Mouse (Mus musculus) gastrocnemius, postnatal 25 days (tissue): ENCODE results near the gene Carmil2. TPM values are rescaled to one million over a fixed set of nuclear protein-coding genes. Genes with fewer than 3 reads are reported as not detected.
A peak's percentile ranks its signal among the peaks of the same experiment; 100 is the strongest.

Experiments used
- DNase-seq: peaks from one replicate; pipeline ENCODE4 v3.0.0; 2022
- total RNA-seq, 2 experiments: library from RNA; stranded (reverse); gene quantifications; 1 replicate in 1 of 2; 2 replicates in 1 of 2; pipeline ENCODE4 v1.2.3; 2021

Gene Carmil2
- total RNA-seq, 2 experiments from 2014 or later = 0.11 TPM; not detected in 1

GRCm38 (mm10) chr8:105697196-105697780 lies 11.2 kb downstream of the Carmil2 start:
- no peak for DNase-seq

DNA sequence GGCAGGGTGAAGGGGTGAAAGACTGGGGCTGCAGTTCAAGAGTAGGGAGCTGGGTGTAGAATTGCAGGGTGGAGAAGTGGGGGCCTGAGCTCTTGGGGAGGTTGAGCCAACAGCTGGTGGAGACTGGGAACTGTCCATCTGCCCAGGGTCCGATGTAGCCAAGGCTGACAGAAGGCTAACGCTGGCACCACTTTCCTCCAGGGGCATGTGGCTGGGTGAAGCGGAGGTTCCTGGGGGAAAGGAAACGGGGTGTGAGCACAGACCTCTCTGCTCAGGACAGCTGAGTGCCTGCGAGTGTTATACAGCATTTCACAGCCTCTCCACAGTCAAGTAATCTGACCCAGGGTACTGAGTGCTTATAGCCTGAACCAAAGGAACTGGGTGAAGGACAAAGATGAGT lies 12.7 kb downstream of the Carmil2 start:
- no peak for DNase-seq

GRCm38 (mm10) chr8:105699488-105700215 lies 13.6 kb downstream of the Carmil2 start:
- DNase-seq = no peak

- DNase-seq = no peak
Observed at GRCm38 (mm10) chr8:105700566-105700965, 14.5 kb downstream of the Carmil2 start.

- peak; percentile 91 for DNase-seq
Observed at GRCm38 (mm10) chr8:105700966-105701824, 15.1 kb downstream of the Carmil2 start, which contains the start of the genes Acd and Pard6a. Gene Acd (minus strand): TSS chr8:105701102. Gene Pard6a (plus strand): TSS chr8:105701148.

GRCm38 (mm10) chr8:105702001-105702401 lies 15.9 kb downstream of the Carmil2 start:
- DNase-seq = no peak

GRCm38 (mm10) chr8:105702731-105703415 lies 16.8 kb downstream of the Carmil2 start:
- no peak for DNase-seq

DNA sequence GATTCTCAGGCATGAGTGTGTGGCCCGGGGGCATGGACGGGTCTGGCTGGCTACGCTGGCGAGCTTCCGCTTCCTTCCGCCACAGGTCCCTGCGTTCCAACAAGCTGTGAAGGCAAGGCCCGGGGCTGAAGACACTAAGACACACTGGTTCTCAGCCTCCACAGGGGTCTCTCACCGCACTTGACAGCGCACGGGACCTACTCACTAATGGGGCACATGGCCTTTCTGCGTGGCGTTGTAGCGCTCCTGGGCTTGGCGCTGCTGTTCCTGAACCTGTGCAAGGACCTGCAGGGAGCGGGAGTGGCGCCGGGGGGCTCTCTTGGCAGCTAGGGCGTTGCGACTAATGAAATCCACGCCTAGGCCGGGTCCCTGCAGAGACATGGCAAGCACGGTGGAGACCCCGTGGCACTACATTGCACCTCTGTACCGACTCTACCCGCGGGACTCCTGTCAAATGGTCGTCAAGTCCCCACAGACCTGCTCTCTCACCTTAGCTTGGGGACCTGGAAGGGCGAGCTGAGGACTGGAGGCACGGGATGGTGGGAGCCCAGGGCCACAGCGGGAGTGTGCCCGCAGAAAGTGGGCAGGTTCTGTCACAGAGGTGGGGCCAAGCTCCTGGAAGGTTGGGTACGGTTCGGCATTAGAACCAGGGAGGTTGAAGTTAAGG lies 18.2 kb downstream of the Carmil2 start:
- DNase-seq = no peak

DNA sequence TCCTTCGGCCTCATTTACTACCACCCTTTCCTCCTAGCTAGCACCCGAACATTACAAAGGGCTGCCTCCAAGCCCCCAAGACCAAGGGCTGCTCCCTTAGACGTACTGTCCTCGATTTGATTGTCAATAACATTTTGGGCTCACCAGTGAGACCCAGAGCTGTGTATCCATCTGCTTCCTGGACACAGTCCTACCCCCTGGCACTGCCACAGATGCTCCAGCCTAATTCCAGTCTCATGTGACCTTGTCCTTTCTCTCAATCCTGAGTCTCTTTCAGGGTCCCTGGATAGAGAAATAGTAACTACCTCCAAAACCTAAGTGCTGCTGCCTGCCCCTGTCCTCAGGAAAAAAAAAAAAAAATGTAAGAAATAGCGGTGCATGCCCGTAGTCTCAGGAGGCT lies 18.9 kb downstream of the Carmil2 start:
- DNase-seq = no peak

DNA sequence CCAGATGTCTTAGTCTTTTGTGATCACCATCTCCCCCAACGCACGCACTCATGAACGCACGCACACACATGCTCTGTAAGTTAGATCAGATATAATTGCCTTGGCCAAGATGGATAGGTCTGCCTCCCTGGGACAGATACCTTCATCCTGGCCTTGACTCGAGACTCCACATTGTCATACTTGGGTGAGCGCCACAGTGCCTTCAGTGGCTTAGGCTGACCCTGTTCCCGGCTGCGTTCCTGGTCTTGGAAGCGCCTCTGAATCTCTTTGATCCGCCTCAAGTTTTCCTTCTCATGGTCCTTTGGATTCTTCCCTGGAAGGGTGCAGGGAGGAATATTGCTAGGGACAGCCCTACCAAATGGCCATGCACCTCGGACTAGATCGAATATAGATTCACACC lies 20.4 kb downstream of the Carmil2 start:
- DNase-seq = no peak

DNA sequence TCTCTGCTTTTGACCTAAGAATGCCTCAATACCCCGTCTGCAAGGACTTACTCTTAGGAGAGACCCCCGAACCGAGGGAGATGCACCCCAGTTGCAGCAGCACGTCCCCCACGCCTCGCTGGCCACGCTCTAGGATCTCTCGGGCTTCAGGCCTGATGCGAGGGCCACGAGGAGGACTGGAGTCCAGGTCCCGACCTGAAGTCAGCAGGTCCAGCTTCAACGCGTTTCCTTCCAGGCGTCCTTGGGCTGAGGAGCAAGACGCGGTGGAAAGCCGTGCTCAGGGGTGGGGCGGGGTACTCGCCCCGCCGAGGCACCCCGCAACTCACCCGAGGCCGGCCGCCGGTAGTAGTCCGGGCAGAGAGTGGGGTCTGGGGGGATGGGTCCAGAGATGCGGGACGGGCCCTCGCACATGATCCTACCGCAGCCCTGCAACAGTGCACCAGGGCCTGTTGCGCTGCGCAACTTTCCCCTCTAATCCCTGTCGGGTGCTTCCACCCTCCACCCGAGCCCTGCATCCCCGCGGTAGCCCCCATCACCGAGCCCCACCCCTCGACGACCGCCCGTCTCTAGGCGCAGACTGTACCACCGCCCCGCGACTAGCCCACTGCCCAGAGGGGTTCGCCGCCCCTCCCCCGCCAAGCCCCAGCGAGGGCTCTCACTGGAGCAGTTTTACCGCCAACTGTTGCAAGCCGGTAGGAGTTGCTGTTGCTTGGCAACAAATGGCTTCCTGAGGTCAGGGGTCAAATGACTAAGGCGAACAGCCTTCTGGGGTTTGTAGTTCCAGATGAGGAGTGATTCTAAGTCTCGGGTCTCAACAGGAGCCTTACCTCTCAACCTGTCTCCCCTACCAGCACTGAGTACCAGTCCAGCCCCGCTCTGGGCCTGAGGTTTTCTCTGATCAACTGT lies 21.7 kb downstream of the Carmil2 start, which contains the start of the genes 4933405L10Rik and Enkd1:
Gene 4933405L10Rik, plus strand, starts transcription at position 158 of the 906 bp plus-strand sequence.
Gene Enkd1, minus strand, starts transcription at position 713 of the 906 bp plus-strand sequence.
- DNase-seq = peak; percentile 75

DNA sequence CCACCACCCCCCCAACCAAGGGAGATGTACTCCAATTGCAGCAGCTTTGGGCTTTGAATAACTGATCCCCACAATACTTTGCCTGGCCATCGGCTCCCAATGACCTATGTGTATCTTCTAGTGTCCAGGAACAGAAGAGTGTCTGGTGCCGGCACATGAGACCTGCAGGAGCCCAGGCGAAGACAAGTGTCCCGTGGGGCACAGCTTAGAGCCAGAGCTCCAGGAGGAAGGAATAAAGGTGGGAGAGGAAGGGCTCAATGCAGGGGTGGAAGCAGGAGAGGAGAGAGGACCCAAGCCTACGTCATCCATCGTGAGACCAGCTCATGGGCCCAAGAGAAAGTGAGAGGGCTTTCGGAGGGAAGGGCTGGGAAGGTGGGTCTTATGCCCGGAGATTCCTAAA lies 22.6 kb downstream of the Carmil2 start:
- DNase-seq = no peak

- no peak for DNase-seq
Observed at GRCm38 (mm10) chr8:105709317-105709716, 23.2 kb downstream of the Carmil2 start.

- DNase-seq = no peak
Observed at GRCm38 (mm10) chr8:105712286-105712685, 26.2 kb downstream of the Carmil2 start.

GRCm38 (mm10) chr8:105714139-105714538 lies 28.1 kb downstream of the Carmil2 start:
- peak; percentile 59 for DNase-seq

- no peak for DNase-seq
Observed at GRCm38 (mm10) chr8:105715042-105715441, 29.0 kb downstream of the Carmil2 start.

DNA sequence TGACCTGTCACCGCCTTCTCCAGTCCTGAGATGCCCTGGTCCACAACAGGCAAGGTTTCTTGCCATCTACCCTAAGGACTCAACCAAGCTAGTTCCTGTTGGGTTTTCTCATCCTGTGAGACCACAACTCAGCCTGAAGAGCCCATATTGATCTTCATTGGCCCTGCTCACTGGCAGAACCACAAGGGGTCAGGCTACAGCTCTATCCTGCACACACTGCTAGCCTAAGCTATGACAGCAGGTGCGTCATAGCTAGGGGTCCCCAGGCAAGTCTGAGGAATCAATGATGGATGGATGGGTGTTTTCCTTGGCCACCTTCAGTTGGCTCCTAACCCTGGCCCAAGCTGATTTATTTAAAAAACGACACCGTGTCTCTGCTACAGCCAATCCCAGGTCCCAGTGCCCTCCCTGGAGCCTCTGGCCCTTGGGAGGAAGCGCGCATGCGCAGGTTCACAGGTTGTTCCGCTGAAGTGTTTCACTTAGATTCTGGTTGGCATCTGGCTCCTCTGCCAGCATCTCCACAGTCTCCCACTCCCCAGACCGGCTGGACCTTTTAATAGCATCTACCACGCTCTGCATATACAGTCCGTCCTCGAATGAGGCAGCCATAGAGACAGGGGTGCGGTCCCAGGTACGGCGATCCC lies 30.4 kb downstream of the Carmil2 start:
- no peak for DNase-seq

DNA sequence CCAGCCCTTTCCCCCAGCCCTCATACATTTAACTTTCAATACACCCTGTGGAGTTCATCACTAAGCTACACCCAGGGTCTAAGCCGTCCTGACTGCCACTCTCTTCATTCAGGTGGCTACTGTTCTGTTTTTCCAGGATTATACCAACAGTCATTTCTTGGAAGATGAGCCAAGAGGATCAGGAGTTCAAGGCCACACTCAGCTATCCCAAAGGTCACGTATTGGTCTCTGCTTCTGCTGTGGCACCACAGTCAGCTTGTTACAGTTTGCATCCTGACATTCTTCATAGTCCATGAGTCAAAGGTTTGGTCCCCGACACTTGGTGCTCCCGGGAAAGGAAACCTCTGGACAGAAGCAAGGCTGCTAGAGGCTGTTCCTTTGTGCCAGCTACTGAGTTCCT lies 33.6 kb downstream of the Carmil2 start:
- no peak for DNase-seq

GRCm38 (mm10) chr8:105722861-105723260 lies 36.8 kb downstream of the Carmil2 start:
- DNase-seq = no peak

DNA sequence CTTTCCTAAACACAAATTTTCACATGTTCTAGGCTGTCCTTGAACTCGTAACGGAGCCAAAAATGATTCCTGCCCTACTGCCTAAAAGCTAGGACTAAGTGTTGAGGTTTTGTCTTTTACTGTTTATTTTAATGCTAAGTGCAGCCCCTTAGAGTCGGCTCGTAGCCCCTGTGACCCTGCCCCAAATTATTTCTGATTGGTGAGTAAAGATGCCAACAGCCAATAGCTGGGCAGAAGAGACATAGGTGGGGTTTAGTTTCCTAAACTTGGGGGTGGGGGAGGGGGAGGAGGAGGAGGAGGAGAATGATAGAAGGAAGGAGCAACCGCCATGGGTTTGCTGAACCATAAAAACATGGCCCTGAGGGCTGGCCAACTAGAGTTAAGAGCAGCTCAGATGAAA lies 39.7 kb downstream of the Carmil2 start:
- DNase-seq = no peak
